Mouse (Mus musculus): ENCODE measurements around the gene Grk1. TPM values are rescaled to one million over a fixed set of nuclear protein-coding genes. Genes with fewer than 3 reads are reported as not detected.

Gene Grk1
- polyA plus RNA-seq, 1 experiment from 2014 or later = not detected

- Histone ChIP-seq H3K4me3 (no peak overlapping the region), H3K9me3 (no peaks in the 10 kb centered on the region), H3K36me3 (0 out of 2 replicates have a peak, but pooled peaks cover 2% of the 10 kb centered on the region), H3K9ac (no peak overlapping the region), H3K4me2 (no peak overlapping the region), H3K27me3 (no peaks in the 10 kb centered on the region), H3K27ac (no peak overlapping the region), H3K4me1 (no peaks in the 10 kb centered on the region)
- 67% methylated on average over 17 of the region's 17 CpGs for WGBS
- ATAC-seq (ENCODE audit: insufficient number of reproducible peaks, low FRiP score, low TSS enrichment, low read depth) = no peak
Measured at GRCm38 (mm10) chr8:13461085-13461765, 56.3 kb downstream of the Grk1 start.

GRCm38 (mm10) chr8:13461843-13462242 lies 57.0 kb downstream of the Grk1 start:
- H3K27ac ChIP-seq = no peak overlapping the region
- ATAC-seq (ENCODE audit: insufficient number of reproducible peaks, low FRiP score, low TSS enrichment, low read depth) = no peak
- no peak overlapping the region for H3K4me2 ChIP-seq
- no peaks in the 10 kb centered on the region for H3K9me3 ChIP-seq
- no peaks in the 10 kb centered on the region for H3K27me3 ChIP-seq
- H3K4me3 ChIP-seq = no peak overlapping the region
- H3K36me3 ChIP-seq = 0 out of 2 replicates have a peak, but pooled peaks cover 2% of the 10 kb centered on the region
- WGBS = 43% methylated on average over 4 of the region's 4 CpGs
- no peaks in the 10 kb centered on the region for H3K4me1 ChIP-seq
- H3K9ac ChIP-seq = no peak overlapping the region

DNA sequence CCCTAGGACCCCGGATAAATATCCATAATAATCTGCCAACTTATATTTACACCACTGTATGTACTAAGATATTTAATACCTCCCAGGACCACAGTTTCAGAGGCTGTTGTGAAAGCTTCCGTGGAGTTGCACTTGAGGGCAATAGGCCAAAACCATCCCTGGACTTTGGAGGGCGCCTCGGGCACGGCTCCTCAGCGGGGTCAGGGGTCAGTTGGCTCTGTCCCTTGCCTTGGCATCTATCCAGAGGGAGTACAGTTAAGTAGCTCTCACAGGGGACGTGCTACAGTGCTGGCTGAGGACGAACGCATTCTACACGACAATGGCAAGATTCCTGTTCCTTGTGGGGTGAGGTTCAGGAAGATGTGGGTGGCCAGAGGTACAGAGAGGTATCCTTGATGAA lies 57.5 kb downstream of the Grk1 start:
- Histone ChIP-seq H3K27ac (no peak overlapping the region), H3K4me2 (no peak overlapping the region), H3K36me3 (0 out of 2 replicates have a peak, but pooled peaks cover 2% of the 10 kb centered on the region), H3K9me3 (no peaks in the 10 kb centered on the region), H3K4me3 (no peak overlapping the region), H3K9ac (no peak overlapping the region), H3K27me3 (no peaks in the 10 kb centered on the region), H3K4me1 (no peaks in the 10 kb centered on the region)
- ATAC-seq (ENCODE audit: insufficient number of reproducible peaks, low FRiP score, low TSS enrichment, low read depth) = no peak
- WGBS = 73% methylated on average over 10 of the region's 10 CpGs

DNA sequence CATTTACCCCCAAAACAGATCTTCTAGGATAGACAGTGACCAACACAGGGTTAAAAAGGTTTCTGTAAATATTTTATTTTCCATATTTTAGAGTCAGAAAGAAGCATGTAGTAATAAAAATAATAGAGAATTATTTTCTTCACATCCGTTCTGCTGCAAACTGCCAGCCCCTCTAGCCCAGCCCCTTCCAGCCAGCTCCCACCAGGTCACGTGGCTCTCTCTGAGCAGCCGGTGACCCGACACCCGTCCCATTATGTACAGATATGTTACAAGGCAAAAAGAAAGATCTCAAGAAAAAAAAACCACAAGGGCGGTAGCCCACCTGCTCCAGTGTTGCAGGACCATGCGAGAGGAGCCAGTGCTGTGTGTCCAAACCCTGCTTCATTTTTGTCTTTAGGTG lies 60.4 kb downstream of the Grk1 start:
- ATAC-seq (ENCODE audit: insufficient number of reproducible peaks, low FRiP score, low TSS enrichment, low read depth) = no peak
- Histone ChIP-seq H3K4me1 (no peaks in the 10 kb centered on the region), H3K4me3 (no peak overlapping the region), H3K36me3 (0 out of 2 replicates have a peak, but pooled peaks cover 2% of the 10 kb centered on the region), H3K9me3 (no peaks in the 10 kb centered on the region), H3K27me3 (no peaks in the 10 kb centered on the region), H3K9ac (no peak overlapping the region), H3K27ac (no peak overlapping the region), H3K4me2 (no peak overlapping the region)
- WGBS = 45% methylated on average over 7 of the region's 7 CpGs

DNA sequence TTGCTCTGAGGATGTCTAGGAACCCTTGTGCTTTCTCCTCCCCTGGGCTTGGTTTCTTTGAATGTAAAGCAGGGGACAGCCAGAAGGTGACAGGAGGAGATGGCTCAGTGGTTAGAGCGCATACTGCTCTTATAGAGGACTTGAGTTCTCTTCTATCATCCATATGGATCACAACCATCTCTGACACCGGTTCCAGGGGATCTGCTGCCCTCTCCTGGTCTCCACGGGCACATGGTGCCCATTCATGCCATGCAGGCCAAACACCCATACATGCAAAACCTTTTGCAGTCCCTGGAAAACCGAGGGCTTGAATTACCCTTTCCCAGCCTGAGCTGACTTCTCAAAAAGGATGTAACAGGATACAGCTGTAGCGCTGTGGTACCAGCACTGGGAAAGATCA lies 62.1 kb downstream of the Grk1 start:
- no peaks in the 10 kb centered on the region for H3K4me1 ChIP-seq
- no peak overlapping the region for H3K4me2 ChIP-seq
- H3K9ac ChIP-seq = no peak overlapping the region
- 66% methylated on average over 5 of the region's 5 CpGs for WGBS
- H3K27me3 ChIP-seq = no peaks in the 10 kb centered on the region
- H3K4me3 ChIP-seq = no peak overlapping the region
- no peak for ATAC-seq (ENCODE audit: insufficient number of reproducible peaks, low FRiP score, low TSS enrichment, low read depth)
- no peak overlapping the region for H3K27ac ChIP-seq
- H3K9me3 ChIP-seq = no peaks in the 10 kb centered on the region
- 0 out of 2 replicates have a peak, but pooled peaks cover 2% of the 10 kb centered on the region for H3K36me3 ChIP-seq

- H3K4me2 ChIP-seq = no peak overlapping the region
- no peak for ATAC-seq (ENCODE audit: insufficient number of reproducible peaks, low FRiP score, low TSS enrichment, low read depth)
- no peak overlapping the region for H3K9ac ChIP-seq
- H3K4me1 ChIP-seq = peaks cover 9% of the 10 kb centered on the region
- no peak overlapping the region for H3K27ac ChIP-seq
- no peaks in the 10 kb centered on the region for H3K27me3 ChIP-seq
- no peak overlapping the region for H3K4me3 ChIP-seq
- no peaks in the 10 kb centered on the region for H3K9me3 ChIP-seq
- WGBS = 86% methylated on average over 9 of the region's 9 CpGs
- H3K36me3 ChIP-seq = peaks cover 5% of the 10 kb centered on the region; the same call in 1 of the 2 replicates
Measured at GRCm38 (mm10) chr8:13468737-13469136, 63.9 kb downstream of the Grk1 start.

DNA sequence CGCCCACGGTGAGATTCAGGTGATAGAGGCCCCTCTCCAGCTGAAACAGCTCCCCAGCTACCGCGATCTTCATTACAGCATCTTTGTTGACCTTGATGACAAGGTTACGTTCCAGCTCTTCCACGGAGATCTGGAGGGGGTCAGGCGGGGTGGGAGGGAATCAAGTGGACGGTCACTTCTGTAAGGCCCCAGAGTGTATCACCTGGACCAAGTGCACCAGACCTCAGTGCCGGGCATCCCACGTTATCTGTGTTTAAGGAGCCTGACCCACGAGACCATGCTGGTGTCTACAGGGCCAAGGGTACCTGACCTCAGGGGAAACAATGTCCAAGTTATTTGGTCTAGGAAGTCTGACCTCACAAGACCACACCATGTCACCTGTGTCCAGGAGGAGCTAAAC lies 66.6 kb downstream of the Grk1 start:
- Histone ChIP-seq H3K4me3 (no peak overlapping the region), H3K9me3 (no peaks in the 10 kb centered on the region), H3K36me3 (peaks cover 9% of the 10 kb centered on the region; the same call in 1 of the 2 replicates), H3K4me1 (peaks cover 9% of the 10 kb centered on the region), H3K27ac (no peak overlapping the region), H3K9ac (no peak overlapping the region), H3K4me2 (no peak overlapping the region), H3K27me3 (no peaks in the 10 kb centered on the region)
- WGBS = 87% methylated on average over 11 of the region's 11 CpGs
- ATAC-seq (ENCODE audit: insufficient number of reproducible peaks, low FRiP score, low TSS enrichment, low read depth) = no peak

Other genes with a start within 250 kb of the Grk1 start
- gene Lamp1, start 245.9 kb upstream of the Grk1 start, polyA plus RNA-seq (2015; fragmentation: Nextera tagmentation; extraction: Ambion mirVana) = 313 and 324 TPM in 2 replicates
- gene Grtp1, start 204.5 kb upstream of the Grk1 start, polyA plus RNA-seq (2015; fragmentation: Nextera tagmentation; extraction: Ambion mirVana) = 10.2 and 10.9 TPM in 2 replicates
- 5.0 and 17.3 TPM in 2 replicates for gene Adprhl1, start 150.9 kb upstream of the Grk1 start, polyA plus RNA-seq (2015; fragmentation: Nextera tagmentation; extraction: Ambion mirVana)
- gene Dcun1d2, start 117.0 kb upstream of the Grk1 start, polyA plus RNA-seq (2015; fragmentation: Nextera tagmentation; extraction: Ambion mirVana) = 29.7 and 32.0 TPM in 2 replicates
- 44.4 and 47.7 TPM in 2 replicates for gene Tmco3, start 116.9 kb upstream of the Grk1 start, polyA plus RNA-seq (2015; fragmentation: Nextera tagmentation; extraction: Ambion mirVana)
- gene Tfdp1, start 66.3 kb upstream of the Grk1 start, polyA plus RNA-seq (2015; fragmentation: Nextera tagmentation; extraction: Ambion mirVana) = 143 and 160 TPM in 2 replicates
- gene Atp4b, start 8.3 kb upstream of the Grk1 start, polyA plus RNA-seq (2015; fragmentation: Nextera tagmentation; extraction: Ambion mirVana) = not detected in 2 replicates
- 0.77 and 1.3 TPM in 2 replicates for gene Tmem255b, start 30.1 kb downstream of the Grk1 start, polyA plus RNA-seq (2015; fragmentation: Nextera tagmentation; extraction: Ambion mirVana)
- gene Gas6, start 89.4 kb downstream of the Grk1 start, polyA plus RNA-seq (2015; fragmentation: Nextera tagmentation; extraction: Ambion mirVana) = 69.4 and 96.7 TPM in 2 replicates
- not detected in 2 replicates for gene 1700029H14Rik, start 157.4 kb downstream of the Grk1 start, polyA plus RNA-seq (2015; fragmentation: Nextera tagmentation; extraction: Ambion mirVana)

Measured in limb, embryonic 15.5 days (tissue).